Mouse (Mus musculus) monocyte, adult 2 months (primary cell): ENCODE measurements around the gene Smarcd1.

Experiments used
- DNase-seq, 2 experiments: peaks; one replicate each; pipeline ENCODE4 v3.0.0; 2022; ENCODE audit warnings: low spot score in 2 of 2, low read depth in 1 of 2

Smarcd1 gene

DNA sequence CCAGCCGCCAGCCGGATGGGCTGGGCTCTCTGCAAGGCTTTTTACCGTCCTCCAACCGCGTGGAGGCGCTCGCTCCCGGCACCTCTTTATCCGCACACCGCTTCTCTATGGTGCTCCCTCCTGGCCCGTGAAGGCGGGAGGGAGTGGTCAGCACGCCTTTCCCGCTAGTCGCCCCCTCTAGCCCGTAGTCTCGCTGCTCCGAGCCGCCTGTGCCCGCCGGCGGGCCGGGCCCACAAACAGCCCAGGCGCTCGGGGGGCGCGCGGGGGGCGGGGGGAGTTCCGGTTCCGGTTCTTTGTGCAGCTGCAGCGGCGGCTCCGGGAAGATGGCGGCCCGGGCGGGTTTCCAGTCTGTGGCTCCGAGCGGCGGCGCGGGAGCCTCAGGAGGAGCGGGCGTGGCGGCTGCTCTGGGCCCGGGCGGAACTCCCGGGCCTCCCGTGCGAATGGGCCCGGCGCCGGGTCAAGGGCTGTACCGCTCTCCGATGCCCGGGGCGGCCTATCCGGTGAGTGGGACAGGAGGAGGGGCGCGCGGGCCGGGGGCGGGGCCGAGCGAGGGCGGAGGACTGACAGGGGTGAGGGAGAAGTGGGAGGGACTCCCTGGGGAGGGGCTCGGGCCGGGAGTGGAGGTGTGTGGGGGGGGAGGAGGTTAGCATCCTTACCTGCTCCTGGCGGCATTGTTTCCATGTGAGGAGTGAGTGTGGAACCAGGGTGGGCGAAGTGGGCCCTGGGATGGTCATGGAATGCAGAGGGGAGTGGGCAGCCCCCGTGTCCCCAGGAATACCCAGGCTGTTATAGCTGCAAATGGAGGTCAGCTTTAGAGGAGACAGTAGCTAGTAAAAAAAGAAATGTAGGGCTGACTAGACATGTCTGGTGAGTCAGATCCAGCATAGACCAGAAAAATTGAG is at the start of gene Smarcd1:
Gene Smarcd1 (plus strand): TSS at position 131 of the 902 bp plus-strand sequence.
- DNase-seq = peak; percentile 70 to 84

- DNase-seq = no peak
Measured at GRCm38 (mm10) chr15:99653291-99653690, 48.6 kb upstream of the Smarcd1 start.

DNA sequence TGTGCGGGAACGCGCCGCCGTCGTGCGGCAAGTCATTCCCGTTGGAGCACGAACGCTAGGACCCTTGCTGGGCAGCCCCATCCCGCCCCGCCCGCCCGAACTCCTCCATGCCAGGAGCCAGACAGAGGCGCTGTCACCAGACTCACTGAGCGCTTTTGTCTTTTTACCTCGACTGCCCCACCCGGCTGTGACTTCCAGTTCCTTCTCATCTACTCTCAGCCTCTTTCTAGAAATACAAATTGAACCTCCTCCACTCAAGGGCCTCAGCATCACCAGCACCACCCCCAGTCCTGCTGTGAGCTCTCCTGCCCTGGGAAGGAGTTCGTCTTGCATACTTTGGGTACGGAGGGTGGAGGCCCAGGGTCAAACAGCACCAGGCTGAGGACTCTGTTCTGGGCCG is 48.1 kb upstream of the Smarcd1 start:
- no peak for DNase-seq

DNA sequence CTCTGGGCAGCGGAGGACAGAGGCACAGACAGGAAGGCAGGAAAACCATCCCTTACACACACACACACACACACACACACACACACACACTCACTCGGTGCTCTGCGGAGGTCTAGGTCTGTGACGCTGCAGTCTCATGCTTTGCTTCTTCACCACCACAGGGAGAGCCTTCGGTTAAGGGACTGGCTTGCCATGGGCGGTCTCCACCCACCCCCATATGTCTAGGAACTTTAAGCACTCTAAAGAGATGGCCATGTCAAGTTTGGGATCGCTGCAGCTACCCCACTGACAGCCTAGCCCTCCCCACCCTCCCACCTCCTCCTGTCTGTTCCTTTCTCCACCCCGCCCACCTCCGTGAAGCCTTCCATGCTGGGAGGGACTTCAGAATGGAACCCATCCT is 46.0 kb upstream of the Smarcd1 start:
- no peak for DNase-seq

DNA sequence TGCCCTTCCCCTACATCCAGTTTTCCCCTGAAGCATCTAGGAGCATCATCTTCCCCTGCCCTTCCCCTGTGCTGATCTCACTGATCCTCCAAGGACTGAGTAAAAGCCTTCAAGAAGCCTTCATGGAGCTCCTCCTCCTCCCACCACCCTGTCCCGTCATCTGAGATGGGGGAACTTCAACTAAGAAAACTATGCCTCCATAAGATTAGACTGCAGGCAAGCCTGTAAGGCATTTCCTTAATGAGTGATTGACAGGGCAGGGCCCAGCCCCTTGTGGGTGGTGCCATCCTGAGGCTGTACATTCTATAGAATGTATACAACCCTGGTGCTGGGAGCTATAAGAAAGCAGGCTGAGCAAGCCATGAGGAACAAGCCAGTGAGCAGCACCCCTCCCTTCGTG is 43.5 kb upstream of the Smarcd1 start:
- DNase-seq = no peak

GRCm38 (mm10) chr15:99661121-99661830 is 40.7 kb upstream of the Smarcd1 start:
- no peak for DNase-seq

DNA sequence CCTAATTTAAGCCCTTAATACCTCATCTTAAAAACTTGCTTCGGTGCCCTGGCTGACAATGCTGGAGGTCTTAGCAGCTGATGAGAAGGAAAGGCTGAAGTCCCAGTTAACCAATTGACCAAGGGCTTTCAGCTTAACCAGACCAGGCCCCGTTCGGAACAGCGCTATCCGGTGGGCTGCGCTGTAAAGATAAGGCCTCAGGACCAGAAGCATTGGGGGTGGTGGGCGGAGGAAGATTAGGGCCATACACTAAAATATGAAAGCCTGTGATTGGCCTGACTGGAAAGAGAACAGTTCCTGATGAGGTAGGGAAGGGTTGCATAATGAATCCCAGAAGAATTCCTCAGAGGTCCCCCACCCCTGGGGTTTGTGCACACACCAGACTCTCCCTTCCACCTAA is 39.6 kb upstream of the Smarcd1 start:
- DNase-seq = no peak

GRCm38 (mm10) chr15:99663964-99664599 is 37.8 kb upstream of the Smarcd1 start:
- DNase-seq = no peak

DNA sequence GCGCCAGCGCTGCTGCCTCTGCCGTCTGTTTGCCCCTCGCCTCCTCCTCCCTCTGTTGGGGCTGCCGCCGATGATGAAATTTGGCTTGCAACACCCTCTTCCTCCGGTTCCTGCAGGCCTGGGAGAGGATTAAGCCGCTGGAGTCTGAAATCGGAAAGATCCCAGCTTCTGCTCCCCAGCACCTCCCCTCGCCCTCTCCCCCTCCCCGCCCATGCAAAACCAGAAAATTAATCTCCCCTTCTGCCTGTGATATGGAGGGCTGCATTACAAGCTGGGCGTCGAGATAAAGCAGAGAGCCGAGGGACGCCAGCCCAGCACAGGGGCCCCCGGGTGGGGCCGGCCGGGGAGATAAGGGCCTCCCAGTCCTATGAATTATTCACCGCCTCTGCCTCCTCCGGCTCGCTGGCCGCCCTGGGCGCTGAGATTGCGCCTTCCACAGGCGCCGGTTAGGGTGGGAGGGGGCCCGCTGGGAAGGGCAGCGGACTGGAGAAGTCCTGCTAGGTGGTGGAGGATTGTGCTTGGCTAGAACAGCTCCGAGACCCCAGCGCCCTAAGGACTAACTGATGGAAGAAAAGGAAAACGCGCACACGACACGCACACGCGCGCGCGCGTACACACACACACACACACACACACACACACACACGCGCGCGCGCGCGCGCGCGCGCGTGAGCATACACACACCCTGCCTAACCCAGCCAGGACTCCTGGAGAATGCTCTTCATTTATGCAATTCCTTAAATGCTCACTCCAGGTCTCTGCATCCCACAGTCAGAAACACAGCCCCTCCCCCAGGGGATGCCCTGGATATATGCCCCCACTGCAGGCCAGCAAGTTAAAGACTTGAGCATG is 37.1 kb upstream of the Smarcd1 start:
- peak; percentile 59 to 64 for DNase-seq

- DNase-seq = no peak
Measured at GRCm38 (mm10) chr15:99667544-99667943, 34.4 kb upstream of the Smarcd1 start.

GRCm38 (mm10) chr15:99668881-99669280 is 33.0 kb upstream of the Smarcd1 start:
- peak in 1 of 2 experiments; percentile 43 for DNase-seq

DNA sequence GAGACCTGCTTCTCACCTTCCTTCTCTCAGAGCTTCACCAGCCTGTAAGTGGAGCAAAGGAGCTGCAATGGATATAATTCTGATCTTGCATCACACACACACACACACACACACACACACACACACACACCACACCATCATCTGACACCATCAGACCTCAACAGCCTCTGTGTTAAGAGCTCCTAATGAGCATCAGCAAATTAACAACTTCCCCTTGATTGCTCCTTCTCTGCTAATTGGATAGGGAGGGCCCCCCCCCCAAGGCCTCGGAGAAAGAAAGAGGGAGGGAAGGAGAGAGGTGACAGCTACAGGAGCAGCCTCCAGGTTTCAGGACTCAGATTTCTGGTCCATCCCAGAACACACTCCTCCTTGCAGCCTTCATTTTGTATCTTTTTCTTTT is 32.5 kb upstream of the Smarcd1 start:
- DNase-seq = no peak

GRCm38 (mm10) chr15:99670154-99670821 is 31.6 kb upstream of the Smarcd1 start, which contains the start of gene Asic1:
Gene Asic1, plus strand, starts transcription at chr15:99670368.
- DNase-seq = no peak

DNA sequence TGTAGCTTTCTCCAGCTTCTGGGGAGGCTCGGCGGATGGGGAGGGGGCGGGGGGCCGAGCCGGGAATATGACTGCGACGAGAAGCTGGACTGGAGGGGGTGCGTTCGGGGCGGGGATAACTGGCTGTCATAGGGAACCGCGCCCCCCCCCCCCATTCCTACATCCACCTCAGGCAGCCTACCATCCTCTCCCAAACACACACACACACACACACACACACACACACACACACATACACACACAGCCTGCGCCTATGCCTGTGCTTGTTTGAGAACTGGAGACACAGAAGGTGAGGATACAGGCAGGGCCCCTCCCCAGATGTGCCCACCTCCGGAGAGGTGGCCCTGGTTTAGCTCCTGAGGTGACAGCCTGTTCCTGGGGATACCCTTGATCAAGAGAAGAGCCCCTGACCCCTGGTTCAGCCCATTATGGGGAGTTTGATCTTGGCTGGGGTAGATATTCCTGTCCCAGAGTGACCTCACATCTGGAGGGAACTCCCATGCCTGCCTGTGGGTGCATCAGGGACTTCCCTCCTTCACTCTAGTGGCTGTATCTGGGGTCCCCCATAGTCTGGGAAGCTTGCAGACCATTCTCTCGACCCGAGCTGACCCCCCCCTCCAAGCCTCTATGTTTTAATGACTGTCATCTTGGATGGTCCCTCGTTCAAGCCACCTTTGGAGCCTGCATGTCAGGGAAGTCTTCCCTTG is 30.8 kb upstream of the Smarcd1 start:
- no peak for DNase-seq

DNA sequence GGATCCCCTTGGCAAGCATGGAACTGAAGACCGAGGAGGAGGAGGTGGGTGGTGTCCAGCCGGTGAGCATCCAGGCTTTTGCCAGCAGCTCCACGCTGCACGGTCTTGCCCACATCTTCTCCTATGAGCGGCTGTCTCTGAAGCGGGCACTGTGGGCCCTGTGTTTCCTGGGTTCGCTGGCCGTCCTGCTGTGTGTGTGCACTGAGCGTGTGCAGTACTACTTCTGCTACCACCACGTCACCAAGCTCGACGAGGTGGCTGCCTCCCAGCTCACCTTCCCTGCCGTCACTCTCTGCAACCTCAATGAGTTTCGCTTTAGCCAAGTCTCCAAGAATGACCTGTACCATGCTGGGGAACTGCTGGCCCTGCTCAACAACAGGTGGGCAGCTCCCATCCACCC is 30.1 kb upstream of the Smarcd1 start:
- DNase-seq = no peak

DNA sequence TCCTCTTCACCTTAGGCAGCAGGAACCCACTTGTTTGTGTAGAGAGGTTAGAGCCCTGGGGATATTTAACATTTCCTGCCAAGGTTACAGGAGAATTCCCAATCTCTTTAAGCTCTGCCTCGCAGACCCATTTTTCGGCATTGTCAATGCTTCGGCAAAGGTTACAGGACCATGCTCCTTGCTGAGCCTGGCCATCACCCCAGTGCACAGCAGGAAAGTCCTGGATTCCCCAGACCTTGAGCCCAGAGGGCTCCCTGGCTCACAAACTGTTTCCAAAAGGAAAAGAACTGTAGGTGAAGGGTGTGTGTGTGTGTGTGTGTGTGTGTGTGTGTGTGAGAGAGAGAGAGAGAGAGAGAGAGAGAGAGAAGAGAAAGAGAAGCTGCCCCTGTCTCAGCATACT is 27.1 kb upstream of the Smarcd1 start:
- DNase-seq = no peak

DNA sequence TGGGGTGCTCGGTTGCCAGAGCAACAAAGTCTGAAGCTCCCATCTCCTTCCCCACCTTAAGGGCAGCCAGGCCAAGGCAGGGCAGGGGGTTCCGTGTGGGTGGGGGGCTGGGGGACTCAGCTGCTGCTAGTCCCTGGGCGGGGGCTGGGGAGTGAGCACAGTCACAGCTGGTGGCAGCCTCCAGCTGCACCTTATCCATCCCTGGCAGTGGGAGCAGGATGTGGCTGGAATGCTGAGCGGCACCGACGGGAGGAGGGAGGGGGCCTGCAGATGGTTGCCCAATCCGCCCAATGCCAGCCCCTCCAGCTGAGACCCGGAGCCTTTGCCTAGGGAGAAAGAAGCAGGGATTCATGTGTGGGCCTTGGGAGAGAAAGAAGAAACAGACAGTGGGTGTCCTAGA is 24.8 kb upstream of the Smarcd1 start:
- DNase-seq = no peak

DNA sequence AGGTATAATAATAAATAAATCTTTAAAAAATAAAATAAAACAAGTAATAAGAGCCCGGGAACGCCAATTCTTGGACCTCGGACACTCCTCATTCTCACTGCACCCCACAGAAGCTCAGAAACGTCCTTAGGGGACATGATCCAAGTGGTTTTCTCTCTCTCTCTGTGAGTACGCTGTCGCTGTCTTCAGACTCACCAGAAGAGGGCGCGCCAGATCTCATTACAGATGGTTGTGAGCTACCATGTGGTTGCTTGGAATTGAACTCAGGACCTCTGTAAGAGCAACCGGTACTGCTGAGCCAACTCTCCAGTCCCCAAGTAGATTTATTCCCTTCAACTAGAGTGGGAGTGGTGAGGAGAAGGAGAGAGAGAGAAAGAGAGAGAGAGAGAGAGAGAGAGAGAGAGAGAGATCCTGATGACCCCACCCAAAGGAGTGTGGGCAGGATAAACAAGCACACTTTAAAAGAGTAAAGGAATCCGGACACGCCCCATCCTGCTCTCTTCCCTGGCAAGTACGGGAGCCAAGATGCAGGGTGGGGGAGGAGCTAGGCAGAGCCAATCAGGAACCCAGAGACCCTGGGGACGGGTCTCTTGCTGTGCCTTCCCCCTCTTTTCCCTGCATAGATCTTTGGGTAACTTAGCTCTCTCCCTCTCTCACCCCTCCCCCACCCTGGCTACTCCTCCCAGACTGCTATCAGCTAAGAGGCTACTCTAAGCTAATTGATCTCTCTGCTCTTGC is 23.7 kb upstream of the Smarcd1 start:
- DNase-seq = no peak

- DNase-seq = no peak
Measured at GRCm38 (mm10) chr15:99679008-99679407, 22.9 kb upstream of the Smarcd1 start.
